Mouse (Mus musculus) bone marrow, adult 2 months (tissue): ENCODE measurements around the gene Reep3. TPM values are rescaled to one million over a fixed set of nuclear protein-coding genes. Genes with fewer than 3 reads are reported as not detected.

Source experiments
- H3K27ac ChIP-seq: fragments of 200-500 bp; 2 replicates; pipeline ENCODE4 v1.5.1; 2012; ENCODE audit warnings: low read depth, mild to moderate bottlenecking, control low read depth, inconsistent platforms, low read length; ENCODE audit not compliant: control insufficient read depth, poor library complexity, insufficient read depth
- H3K4me1 ChIP-seq: fragments of 200-500 bp; 2 replicates; pipeline ENCODE4 v1.6.1; 2011; ENCODE audit warnings: low read length; ENCODE audit not compliant: control insufficient read depth, insufficient read depth
- H3K4me3 ChIP-seq: fragments of 200-500 bp; replicated peaks from 2 replicates; pipeline ENCODE3; 2011; ENCODE audit warnings: mild to moderate bottlenecking, low read depth, low read length, control low read depth; ENCODE audit not compliant: control insufficient read depth
- CTCF ChIP-seq: fragments of 200-500 bp; IDR thresholded peaks from 2 replicates; pipeline ENCODE4 v1.5.1; 2011; ENCODE audit warnings: low read length, control low read depth; ENCODE audit not compliant: control insufficient read depth, insufficient read depth
- POLR2A ChIP-seq: fragments of 200-500 bp; IDR thresholded peaks from 2 replicates; pipeline ENCODE4 v1.6.1; 2011; ENCODE audit warnings: low read depth, mild to moderate bottlenecking, control low read depth, low read length, borderline replicate concordance; ENCODE audit not compliant: control insufficient read depth
- WGBS: fragments of 180-500 bp; shearing (Covaris S2); methylation state at CpG from one replicate; pipeline ENCODE4 v1.1.7; 2018; 5-methylcytosine and 5-hydroxymethylcytosine counted together
- polyA plus RNA-seq: library from polyadenylated mRNA; stranded (reverse); fragments of >200 nt; gene quantifications from 2 replicates; pipeline ENCODE4 v1.2.4, GENCODE M21; 2011; ENCODE audit warnings: low replicate concordance; ENCODE audit not compliant: missing spikeins, insufficient read depth, insufficient read length

The Reep3 gene
- polyA plus RNA-seq, 1 experiment = 10.8 TPM

GRCm38 (mm10) chr10:67058702-67059101, 38.0 kb downstream of the Reep3 start:
- TF ChIP-seq CTCF (no peak), POLR2A (no peak)
- Histone ChIP-seq H3K4me3 (no peak overlapping the region), H3K4me1 (no peaks in the 10 kb centered on the region; the same call in 1 of the 2 replicates), H3K27ac (no peak overlapping the region)
- WGBS = 74% methylated on average over 6 of the region's 6 CpGs

- TF ChIP-seq CTCF = no peak
- TF ChIP-seq POLR2A = no peak
- no peaks in the 10 kb centered on the region; the same call in none of the 2 replicates for H3K4me1 ChIP-seq
- no peak overlapping the region for H3K4me3 ChIP-seq
- WGBS = 82% methylated on average over 7 of the region's 7 CpGs
- no peak overlapping the region for H3K27ac ChIP-seq
Observed at GRCm38 (mm10) chr10:67058297-67058696, 38.4 kb downstream of the Reep3 start.

GRCm38 (mm10) chr10:67057696-67058095, 39.0 kb downstream of the Reep3 start:
- 91% methylated on average over 6 of the region's 6 CpGs for WGBS
- TF ChIP-seq CTCF (no peak), POLR2A (no peak)
- Histone ChIP-seq H3K27ac (no peak overlapping the region), H3K4me3 (no peak overlapping the region), H3K4me1 (no peaks in the 10 kb centered on the region; the same call in none of the 2 replicates)

GRCm38 (mm10) chr10:67057208-67057607, 39.5 kb downstream of the Reep3 start:
- TF ChIP-seq POLR2A = no peak
- TF ChIP-seq CTCF = no peak
- H3K27ac ChIP-seq = no peak overlapping the region

GRCm38 (mm10) chr10:67055867-67056856, 40.6 kb downstream of the Reep3 start:
- Histone ChIP-seq H3K4me3 (no peak overlapping the region), H3K27ac (no peak overlapping the region), H3K4me1 (peaks cover 3% of the 10 kb centered on the region)
- TF ChIP-seq CTCF (no peak), POLR2A (no peak)
- 70% methylated on average over 17 of the region's 17 CpGs for WGBS

More at GRCm38 (mm10) chr10:67057208-67057607, 39.5 kb downstream of the Reep3 start:
- no peak overlapping the region for H3K4me3 ChIP-seq
- H3K4me1 ChIP-seq = peaks cover 1% of the 10 kb centered on the region

GRCm38 (mm10) chr10:67053475-67053874, 43.3 kb downstream of the Reep3 start:
- 63% methylated on average over 9 of the region's 9 CpGs for WGBS
- TF ChIP-seq CTCF (no peak), POLR2A (no peak)
- H3K4me3 ChIP-seq = no peak overlapping the region
- H3K4me1 ChIP-seq = peaks cover 7% of the 10 kb centered on the region
- H3K27ac ChIP-seq = no peak overlapping the region

GRCm38 (mm10) chr10:67052429-67052828, 44.3 kb downstream of the Reep3 start:
- WGBS = 17% methylated on average over 9 of the region's 9 CpGs
- Histone ChIP-seq H3K4me3 (no peak overlapping the region), H3K27ac (peak overlapping the region; percentile 42; the same call in 1 of the 2 replicates), H3K4me1 (peaks cover 7% of the 10 kb centered on the region)
- TF ChIP-seq POLR2A (no peak), CTCF (no peak)

- WGBS = 87% methylated on average over 5 of the region's 5 CpGs
- Histone ChIP-seq H3K27ac (no peak overlapping the region), H3K4me3 (no peak overlapping the region), H3K4me1 (peaks cover 11% of the 10 kb centered on the region)
- TF ChIP-seq CTCF = no peak
- no peak for TF ChIP-seq POLR2A
Observed at GRCm38 (mm10) chr10:67051466-67051865, 45.3 kb downstream of the Reep3 start.
